Mouse (Mus musculus) midbrain, embryonic 15.5 days (tissue): ENCODE measurements around the gene Tfap2a. TPM values are rescaled to one million over a fixed set of nuclear protein-coding genes. Genes with fewer than 3 reads are reported as not detected.

Experiments
- polyA plus RNA-seq: library from polyadenylated mRNA; unstranded; fragments of >200 nt; fragmentation: Nextera tagmentation; extraction: Ambion mirVana; gene quantifications from 2 replicates; pipeline ENCODE4 v1.2.1, GENCODE M21; 2015

The Tfap2a gene
- polyA plus RNA-seq, 1 experiment from 2014 or later: 5.5 TPM

Other genes starting within 250 kb of the Tfap2a start
- gene Gcnt2, start 121.4 kb upstream of the Tfap2a start, polyA plus RNA-seq: 3.6 and 3.7 TPM in 2 replicates